Mouse (Mus musculus): ENCODE data around the gene Rbks.

Gene Rbks

GRCm38 (mm10) chr5:31576539-31576975, 120.9 kb downstream of the Rbks start:
- no peak for DNase-seq

Measured in spleen, adult 18-20 months (tissue).